Mouse (Mus musculus): ENCODE data around the gene Alkbh8. TPM values are rescaled to one million over a fixed set of nuclear protein-coding genes. Genes with fewer than 3 reads are reported as not detected.
"Not testable (repeated sequence)": the region's sequence is repeated elsewhere in the genome, so short reads cannot be mapped to it uniquely, and the experiment has no call there.

Gene Alkbh8
- total RNA-seq, 2 experiments from 2014 or later: 45.6 to 48.0 TPM

DNA sequence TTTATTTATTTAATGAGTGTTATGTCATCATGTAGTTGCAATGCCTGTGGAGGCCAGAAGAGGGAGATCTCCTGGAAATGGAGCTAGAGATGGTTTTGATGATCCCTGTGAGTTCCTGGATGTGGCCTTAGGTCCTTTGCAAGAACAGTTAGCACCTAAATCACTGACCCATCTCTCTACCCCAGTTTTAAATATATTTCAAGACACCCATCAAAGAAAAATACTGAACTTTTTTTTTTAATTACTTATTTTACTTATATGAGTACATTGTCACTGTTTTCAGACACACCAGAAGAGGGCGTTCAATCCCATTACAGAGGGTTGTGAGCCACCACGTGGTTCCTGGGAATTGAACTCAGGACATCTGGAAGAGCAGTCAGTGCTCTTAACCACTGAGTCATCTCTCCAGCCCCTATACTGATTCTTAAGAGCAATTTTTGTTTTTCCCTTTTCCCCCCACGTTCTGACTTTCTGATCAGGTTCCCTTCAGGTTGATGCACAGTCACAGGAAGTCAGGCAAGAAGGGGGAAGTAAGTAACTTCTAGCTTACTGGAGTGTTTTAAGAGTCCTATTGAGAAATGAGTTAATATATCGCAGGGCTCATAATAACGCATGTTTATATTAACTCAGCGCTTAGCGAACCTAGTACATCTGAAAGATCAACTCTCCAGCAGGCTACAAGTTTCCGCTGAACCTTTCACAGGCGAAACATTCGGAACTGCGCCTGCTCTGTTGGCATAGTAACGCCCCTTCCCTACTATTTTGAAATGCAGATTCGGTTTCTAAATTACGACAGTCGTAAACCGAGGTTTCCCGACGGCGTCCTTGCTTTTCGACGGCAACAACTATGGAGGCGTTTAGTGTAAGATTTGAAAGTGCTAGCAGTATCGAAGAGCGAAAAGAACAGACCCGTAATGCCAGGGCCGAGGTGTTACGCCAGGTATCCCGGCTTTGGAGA is 68.6 kb downstream of the Alkbh8 start, which contains the start of gene Cwf19l2:
TSS of gene Cwf19l2 (plus strand) at position 342 of the 958 bp plus-strand sequence.
- peak within 1 kb of the TSS; percentile 73 for H3K4me3 ChIP-seq
- H3K27ac ChIP-seq: peak within 1 kb of the TSS; percentile 83
- intact Hi-C loops (cut with DNase I): loop anchor here (5.0 kb wide), 3 partner anchors 66 to 904 kb away; partner anchors contain the start of genes Aasdhppt, Alkbh8, Gucy1a2 and Kbtbd3
- DNase-seq (ENCODE audit: extremely low spot score in 1 of 2, low spot score in 2 of 2): peak; percentile 73 to 81
- peak; percentile 56 for TF ChIP-seq CTCF (IDR thresholded peaks at IDR 0.05)

DNA sequence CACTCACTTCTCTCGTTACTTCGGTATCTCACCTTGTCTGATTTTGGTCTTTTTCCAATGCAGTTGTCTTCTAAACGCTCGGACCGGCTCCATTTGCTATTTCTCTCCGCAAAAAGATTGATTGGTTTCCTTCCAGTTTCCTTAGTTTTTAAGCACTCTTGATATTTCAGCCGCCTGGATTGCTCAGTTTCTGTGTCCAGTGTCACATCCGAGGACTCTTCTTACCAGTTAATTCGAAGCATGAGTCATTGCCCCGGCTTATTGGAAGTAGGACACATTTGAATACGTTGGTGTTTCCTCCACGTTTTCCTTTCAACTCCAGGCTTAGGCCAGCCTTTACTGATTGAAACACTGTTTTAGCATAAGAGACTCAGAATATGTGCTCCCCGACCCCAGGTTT is 69.4 kb downstream of the Alkbh8 start:
- H3K27ac ChIP-seq: peak overlapping the region; percentile 83

DNA sequence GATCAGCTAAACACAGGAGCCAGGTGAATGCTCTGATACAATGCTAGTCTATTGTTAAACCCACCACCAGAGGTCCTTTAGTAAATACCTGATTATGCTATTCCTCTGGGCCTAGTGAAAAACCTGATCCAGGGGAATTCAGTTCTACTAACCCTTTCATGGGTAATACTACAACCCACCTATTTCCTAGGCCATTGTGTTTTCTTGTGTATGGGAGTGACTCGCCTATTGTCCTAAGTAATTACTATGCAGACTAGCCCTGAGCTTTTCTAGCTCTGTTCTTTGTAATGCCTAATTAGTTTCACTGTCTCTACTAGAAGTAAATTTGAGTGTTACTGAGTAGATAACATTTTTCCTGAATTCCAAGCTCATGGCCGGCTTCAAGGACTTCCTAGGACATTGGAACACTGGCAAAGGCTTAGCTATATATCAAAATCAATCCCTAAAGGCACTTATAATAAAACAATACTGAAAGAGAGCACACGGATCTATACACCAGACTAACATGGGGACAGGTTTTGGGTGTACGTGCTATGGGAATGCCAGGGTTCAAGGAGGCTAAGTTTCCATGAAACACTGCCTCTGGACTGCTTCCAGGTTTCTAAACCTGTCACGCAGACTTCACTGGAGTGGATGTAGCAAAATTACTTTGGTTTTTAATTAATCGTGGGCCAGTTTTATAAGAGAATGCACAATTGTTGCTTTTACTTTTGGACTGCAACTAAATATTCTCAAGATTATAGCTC is 104.8 kb downstream of the Alkbh8 start:
- not testable (repeated sequence) for DNase-seq (ENCODE audit: extremely low spot score in 1 of 2, low spot score in 2 of 2)

More for the DNA sequence above, 69.4 kb downstream of the Alkbh8 start:
- no peak for TF ChIP-seq CTCF (IDR thresholded peaks at IDR 0.05)
- peak; percentile 18 to 30 for DNase-seq (ENCODE audit: extremely low spot score in 1 of 2, low spot score in 2 of 2)
- H3K4me3 ChIP-seq: peak overlapping the region; percentile 73
- intact Hi-C loops (cut with DNase I): loop anchor here (5.0 kb wide), 3 partner anchors 67 to 903 kb away; partner anchors contain the start of genes Aasdhppt, Alkbh8, Gucy1a2 and Kbtbd3

More for the DNA sequence above, 104.8 kb downstream of the Alkbh8 start:
- H3K27ac ChIP-seq; intact Hi-C loops (cut with DNase I); H3K4me3 ChIP-seq: not testable (repeated sequence)

Other genes starting within 250 kb of the Alkbh8 start
- 10 to 100 TPM; 20.0 to 20.5 TPM for gene Cwf19l2, start 68.5 kb downstream of the Alkbh8 start, total RNA-seq (2021)
- 10 to 100 TPM; 91.2 to 91.5 TPM for gene Gucy1a2, start 197.6 kb downstream of the Alkbh8 start, total RNA-seq (2021)